Mouse (Mus musculus): ENCODE measurements around the gene Eml3.

GRCm38 (mm10) chr19:8888511-8889385 lies 40.6 kb upstream of the Eml3 start, which contains the start of the genes 1810009A15Rik and Gm49416:
- TF ChIP-seq CTCF (IDR thresholded peaks at IDR 0.05; ENCODE audit: extremely low read depth, insufficient read depth, insufficient read length, insufficient replicate concordance), result no peak
- TF ChIP-seq POLR2A (IDR thresholded peaks at IDR 0.05; ENCODE audit: low read depth, low read length), result peak; percentile 72

Data from spleen, adult 2 months (tissue).